Mouse (Mus musculus): ENCODE results near the gene Nptx2. TPM values are rescaled to one million over a fixed set of nuclear protein-coding genes. Genes with fewer than 3 reads are reported as not detected.

Gene Nptx2
- polyA plus RNA-seq, 1 experiment from 2014 or later = 1.5 TPM

- H3K4me1 ChIP-seq = no peaks in the 10 kb centered on the region
- no peaks in the 10 kb centered on the region for H3K36me3 ChIP-seq
- no peak overlapping the region for H3K27ac ChIP-seq (replicated peaks)
- ATAC-seq (ENCODE audit: insufficient number of reproducible peaks, low FRiP score, low TSS enrichment, low read depth) = no peak
- H3K9me3 ChIP-seq (replicated peaks) = no peaks in the 10 kb centered on the region
- H3K9ac ChIP-seq = no peak overlapping the region
- WGBS = 98% methylated on average over 11 of the region's 11 CpGs
- no peaks in the 10 kb centered on the region for H3K27me3 ChIP-seq
- H3K4me2 ChIP-seq (replicated peaks) = no peak overlapping the region
- H3K4me3 ChIP-seq (replicated peaks) = no peak overlapping the region
Observed at GRCm38 (mm10) chr5:144529123-144529522, 16.6 kb upstream of the Nptx2 start.

- Histone ChIP-seq H3K9ac (no peak overlapping the region), H3K4me3 (replicated peaks) (no peak overlapping the region), H3K9me3 (replicated peaks) (no peaks in the 10 kb centered on the region), H3K27ac (replicated peaks) (no peak overlapping the region), H3K27me3 (peaks cover 52% of the 10 kb centered on the region), H3K4me1 (peaks cover 21% of the 10 kb centered on the region), H3K4me2 (replicated peaks) (no peak overlapping the region), H3K36me3 (no peaks in the 10 kb centered on the region)
- no peak for ATAC-seq (ENCODE audit: insufficient number of reproducible peaks, low FRiP score, low TSS enrichment, low read depth)
- WGBS = 30% methylated on average over 12 of the region's 12 CpGs
Observed at GRCm38 (mm10) chr5:144542711-144543308, 2.9 kb upstream of the Nptx2 start.

- Histone ChIP-seq H3K4me1 (peaks cover 27% of the 10 kb centered on the region), H3K9me3 (replicated peaks) (no peaks in the 10 kb centered on the region), H3K36me3 (no peaks in the 10 kb centered on the region), H3K4me3 (replicated peaks) (peak overlapping the region; percentile 40), H3K4me2 (replicated peaks) (peak overlapping the region; percentile 66), H3K9ac (no peak overlapping the region), H3K27ac (replicated peaks) (no peak overlapping the region), H3K27me3 (peaks cover 74% of the 10 kb centered on the region)
- no peak for ATAC-seq (ENCODE audit: insufficient number of reproducible peaks, low FRiP score, low TSS enrichment, low read depth)
- WGBS = 2% methylated on average over 34 of the region's 34 CpGs
Observed at GRCm38 (mm10) chr5:144546423-144546995, 807 bp downstream of the Nptx2 start.

GRCm38 (mm10) chr5:144547333-144547878, 1.7 kb downstream of the Nptx2 start:
- Histone ChIP-seq H3K9ac (no peak overlapping the region), H3K36me3 (no peaks in the 10 kb centered on the region), H3K4me3 (replicated peaks) (peak overlapping the region; percentile 28; the same call in 1 of the 2 replicates), H3K4me2 (replicated peaks) (peak overlapping the region; percentile 42), H3K4me1 (peaks cover 27% of the 10 kb centered on the region), H3K27ac (replicated peaks) (no peak overlapping the region), H3K9me3 (replicated peaks) (no peaks in the 10 kb centered on the region), H3K27me3 (peaks cover 71% of the 10 kb centered on the region)
- 11% methylated on average over 9 of the region's 9 CpGs for WGBS
- ATAC-seq (ENCODE audit: insufficient number of reproducible peaks, low FRiP score, low TSS enrichment, low read depth) = no peak

- no peak for ATAC-seq (ENCODE audit: insufficient number of reproducible peaks, low FRiP score, low TSS enrichment, low read depth)
- peaks cover 65% of the 10 kb centered on the region for H3K27me3 ChIP-seq
- H3K27ac ChIP-seq (replicated peaks) = no peak overlapping the region
- peak overlapping the region; percentile 28 for H3K4me3 ChIP-seq (replicated peaks)
- H3K4me2 ChIP-seq (replicated peaks) = peak overlapping the region; percentile 42
- 6% methylated on average over 21 of the region's 21 CpGs for WGBS
- peaks cover 27% of the 10 kb centered on the region for H3K4me1 ChIP-seq
- no peaks in the 10 kb centered on the region for H3K9me3 ChIP-seq (replicated peaks)
- H3K9ac ChIP-seq = no peak overlapping the region
- H3K36me3 ChIP-seq = no peaks in the 10 kb centered on the region
Observed at GRCm38 (mm10) chr5:144548079-144548631, 2.5 kb downstream of the Nptx2 start.

- Histone ChIP-seq H3K4me2 (replicated peaks) (no peak overlapping the region), H3K4me1 (peaks cover 27% of the 10 kb centered on the region), H3K27ac (replicated peaks) (no peak overlapping the region), H3K4me3 (replicated peaks) (no peak overlapping the region), H3K36me3 (no peaks in the 10 kb centered on the region), H3K9me3 (replicated peaks) (no peaks in the 10 kb centered on the region), H3K27me3 (peaks cover 50% of the 10 kb centered on the region), H3K9ac (no peak overlapping the region)
- 81% methylated on average over 9 of the region's 9 CpGs for WGBS
- no peak for ATAC-seq (ENCODE audit: insufficient number of reproducible peaks, low FRiP score, low TSS enrichment, low read depth)
Observed at GRCm38 (mm10) chr5:144550003-144550402, 4.3 kb downstream of the Nptx2 start.

GRCm38 (mm10) chr5:144550622-144551137, 5.0 kb downstream of the Nptx2 start:
- Histone ChIP-seq H3K4me1 (peaks cover 21% of the 10 kb centered on the region), H3K4me2 (replicated peaks) (no peak overlapping the region), H3K9ac (no peak overlapping the region), H3K27me3 (peaks cover 43% of the 10 kb centered on the region), H3K4me3 (replicated peaks) (no peak overlapping the region), H3K36me3 (no peaks in the 10 kb centered on the region), H3K27ac (replicated peaks) (no peak overlapping the region), H3K9me3 (replicated peaks) (no peaks in the 10 kb centered on the region)
- no peak for ATAC-seq (ENCODE audit: insufficient number of reproducible peaks, low FRiP score, low TSS enrichment, low read depth)
- WGBS = 54% methylated on average over 5 of the region's 5 CpGs

- no peak overlapping the region for H3K9ac ChIP-seq
- no peak for ATAC-seq (ENCODE audit: insufficient number of reproducible peaks, low FRiP score, low TSS enrichment, low read depth)
- H3K36me3 ChIP-seq = no peaks in the 10 kb centered on the region
- no peak overlapping the region for H3K27ac ChIP-seq (replicated peaks)
- no peak overlapping the region for H3K4me3 ChIP-seq (replicated peaks)
- no peaks in the 10 kb centered on the region for H3K27me3 ChIP-seq
- no peaks in the 10 kb centered on the region for H3K9me3 ChIP-seq (replicated peaks)
- 0 out of 2 replicates have a peak, but pooled peaks cover 5% of the 10 kb centered on the region for H3K4me1 ChIP-seq
- H3K4me2 ChIP-seq (replicated peaks) = no peak overlapping the region
- WGBS = 25% methylated on average over 9 of the region's 10 CpGs
Observed at GRCm38 (mm10) chr5:144556710-144557109, 11.0 kb downstream of the Nptx2 start.

- no peak overlapping the region for H3K9ac ChIP-seq
- H3K4me2 ChIP-seq (replicated peaks) = no peak overlapping the region
- ATAC-seq (ENCODE audit: insufficient number of reproducible peaks, low FRiP score, low TSS enrichment, low read depth) = no peak
- no peaks in the 10 kb centered on the region for H3K27me3 ChIP-seq
- no peak overlapping the region for H3K4me3 ChIP-seq (replicated peaks)
- H3K4me1 ChIP-seq = 0 out of 2 replicates have a peak, but pooled peaks cover 5% of the 10 kb centered on the region
- no peaks in the 10 kb centered on the region for H3K9me3 ChIP-seq (replicated peaks)
- 52% methylated on average over 8 of the region's 8 CpGs for WGBS
- H3K36me3 ChIP-seq = no peaks in the 10 kb centered on the region
- no peak overlapping the region for H3K27ac ChIP-seq (replicated peaks)
Observed at GRCm38 (mm10) chr5:144557363-144557762, 11.7 kb downstream of the Nptx2 start.

- Histone ChIP-seq H3K9me3 (replicated peaks) (no peaks in the 10 kb centered on the region), H3K9ac (no peak overlapping the region), H3K4me3 (replicated peaks) (no peak overlapping the region), H3K27ac (replicated peaks) (no peak overlapping the region), H3K36me3 (no peaks in the 10 kb centered on the region), H3K4me1 (0 out of 2 replicates have a peak, but pooled peaks cover 5% of the 10 kb centered on the region), H3K27me3 (no peaks in the 10 kb centered on the region), H3K4me2 (replicated peaks) (no peak overlapping the region)
- no peak for ATAC-seq (ENCODE audit: insufficient number of reproducible peaks, low FRiP score, low TSS enrichment, low read depth)
Observed at GRCm38 (mm10) chr5:144558481-144558880, 12.8 kb downstream of the Nptx2 start.

- H3K9ac ChIP-seq = no peak overlapping the region
Observed at GRCm38 (mm10) chr5:144565739-144566138, 20.0 kb downstream of the Nptx2 start.

More at GRCm38 (mm10) chr5:144565739-144566138, 20.0 kb downstream of the Nptx2 start:
- ATAC-seq (ENCODE audit: insufficient number of reproducible peaks, low FRiP score, low TSS enrichment, low read depth) = no peak
- WGBS = 81% methylated on average over 4 of the region's 4 CpGs
- H3K27me3 ChIP-seq = no peaks in the 10 kb centered on the region
- H3K27ac ChIP-seq (replicated peaks) = no peak overlapping the region
- no peaks in the 10 kb centered on the region for H3K36me3 ChIP-seq
- no peak overlapping the region for H3K4me3 ChIP-seq (replicated peaks)
- no peaks in the 10 kb centered on the region for H3K4me1 ChIP-seq
- H3K4me2 ChIP-seq (replicated peaks) = no peak overlapping the region
- no peaks in the 10 kb centered on the region for H3K9me3 ChIP-seq (replicated peaks)
